Mouse (Mus musculus) small intestine, adult 2 months (tissue): ENCODE measurements around the gene Lpar4.

Experiments
- CTCF ChIP-seq: fragments of 200-500 bp; IDR thresholded peaks from 2 replicates; pipeline ENCODE4 v1.5.1; 2012; ENCODE audit warnings: low read depth, mild to moderate bottlenecking, control low read depth, inconsistent platforms, low read length, moderate library complexity, mixed read lengths; ENCODE audit not compliant: insufficient replicate concordance, insufficient read length; ENCODE audit errors: extremely low read depth
- POLR2A ChIP-seq: fragments of 200-500 bp; IDR thresholded peaks from 2 replicates; pipeline ENCODE4 v1.6.1; 2012; ENCODE audit warnings: low read depth, mild to moderate bottlenecking, control low read depth, inconsistent platforms, low read length, moderate library complexity

- TF ChIP-seq POLR2A (no peak), CTCF (no peak)
Measured at GRCm38 (mm10) chrX:106920828-106921619, 599 bp downstream of the Lpar4 start.
